Mouse (Mus musculus) G1E (cell line): ENCODE results near the gene Actr2. TPM values are rescaled to one million over a fixed set of nuclear protein-coding genes. Genes with fewer than 3 reads are reported as not detected.
"Not testable (repeated sequence)": the region's sequence is repeated elsewhere in the genome, so short reads cannot be mapped to it uniquely, and the experiment has no call there.

Source experiments
- ATAC-seq: 2 replicates; pipeline ENCODE4 v1.8.0; 2016; ENCODE audit warnings: mild to moderate bottlenecking; ENCODE audit not compliant: insufficient number of reproducible peaks, poor library complexity, low FRiP score, severe bottlenecking; ENCODE audit errors: extremely low read depth
- DNase-seq: peaks from one replicate; pipeline ENCODE4 v3.0.0; 2012; ENCODE audit warnings: low spot score
- H3K27me3 ChIP-seq: 2 replicates; pipeline ENCODE4 v1.6.1; 2012; ENCODE audit warnings: mild to moderate bottlenecking, low read length, inconsistent platforms; ENCODE audit not compliant: insufficient read depth
- H3K36me3 ChIP-seq: replicated peaks from 2 replicates; pipeline ENCODE3; 2012; ENCODE audit warnings: mild to moderate bottlenecking, inconsistent platforms
- H3K4me1 ChIP-seq: 2 replicates; pipeline ENCODE4 v1.6.1; 2012; ENCODE audit warnings: low read depth, low read length, inconsistent platforms, mixed read lengths; ENCODE audit not compliant: insufficient read depth
- H3K4me3 ChIP-seq: 2 replicates; pipeline ENCODE4 v1.5.1; 2012; ENCODE audit warnings: low read depth, mild to moderate bottlenecking, inconsistent platforms, low read length, moderate library complexity, mixed read lengths
- H3K9me3 ChIP-seq: replicated peaks from 2 replicates; pipeline ENCODE4 v1.6.1; 2012; ENCODE audit warnings: inconsistent platforms
- CTCF ChIP-seq: IDR thresholded peaks from 2 replicates; pipeline ENCODE4 v1.5.1; 2012; ENCODE audit warnings: low read depth, low read length, inconsistent platforms, mixed read lengths
- GATA1 ChIP-seq: IDR thresholded peaks from 2 replicates; pipeline ENCODE4 v1.6.1; 2012; ENCODE audit warnings: borderline replicate concordance, low read length, inconsistent platforms, mixed read lengths
- GATA2 ChIP-seq: IDR thresholded peaks from 2 replicates; pipeline ENCODE4 v1.6.1; 2012; ENCODE audit warnings: low read depth, low read length, inconsistent platforms, borderline replicate concordance
- POLR2AphosphoS5 ChIP-seq: IDR thresholded peaks from 2 replicates; pipeline ENCODE4 v1.6.1; 2012; ENCODE audit warnings: low read depth, low read length, inconsistent platforms; ENCODE audit not compliant: insufficient replicate concordance
- TAL1 ChIP-seq: conservative IDR thresholded peaks from 2 replicates; pipeline ENCODE4 v1.6.1; 2012; ENCODE audit warnings: low read depth, low read length, inconsistent platforms, mixed read lengths
- polyA plus RNA-seq: library from polyadenylated mRNA; stranded (reverse); fragments of >175 nt; gene quantifications from 2 replicates; pipeline ENCODE4 v1.2.3, GENCODE M21; 2012
- total RNA-seq, 2 experiments: library from RNA; stranded (forward) in 1 of 2; stranded (reverse) in 1 of 2; fragments of 200-1000 nt in 1 of 2; fragments of >200 nt in 1 of 2; fragmentation: Nextera tagmentation in 1 of 2; gene quantifications; 2 replicates each; pipeline ENCODE4 v1.2.3; 2014 to 2017

The Actr2 gene
- total and polyA plus RNA-seq, 3 experiments = 120 to 261 (median 217) TPM

DNA sequence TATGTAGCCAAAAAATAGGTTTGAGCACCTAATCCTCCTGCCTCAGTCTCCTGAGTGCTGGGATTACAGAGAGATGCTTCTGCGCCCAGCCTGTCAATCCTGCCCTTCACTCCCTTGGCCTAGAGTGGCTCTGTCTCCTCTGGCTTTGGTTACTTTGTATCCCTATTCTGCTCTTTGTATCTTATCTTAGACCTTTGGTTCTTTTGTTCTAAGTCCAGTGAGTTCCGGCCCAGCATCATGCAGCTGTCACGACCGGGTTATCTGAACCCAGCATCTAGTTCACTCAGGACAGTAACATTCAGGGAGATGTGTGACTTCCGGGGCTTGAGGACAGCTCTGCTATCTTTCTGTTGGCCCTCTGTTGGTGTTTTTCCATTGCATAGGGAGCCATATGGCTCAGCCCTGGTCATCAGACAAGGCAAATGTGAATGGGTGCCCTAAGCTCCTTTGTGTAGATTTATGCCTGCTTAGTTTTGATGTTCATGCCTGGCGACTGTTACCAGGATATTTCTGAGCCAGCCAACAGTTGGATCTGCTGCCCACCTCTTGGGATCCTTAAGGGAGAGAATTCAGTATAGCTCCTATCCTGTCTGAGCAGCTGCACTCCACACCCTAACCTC, 79.1 kb downstream of the Actr2 start:
- H3K27me3 ChIP-seq = peaks cover 15% of the 10 kb centered on the region; the same call in 1 of the 2 replicates
- TF ChIP-seq GATA2 (no peak), CTCF (no peak), TAL1 (no peak), GATA1 (no peak), POLR2AphosphoS5 (no peak)
- no peaks in the 10 kb centered on the region for H3K9me3 ChIP-seq
- no peak overlapping the region for H3K4me3 ChIP-seq
- H3K4me1 ChIP-seq = peaks cover 24% of the 10 kb centered on the region
- no peaks in the 10 kb centered on the region for H3K36me3 ChIP-seq
- no peak for DNase-seq
- peak; percentile 25; the same call in 1 of the 2 replicates for ATAC-seq

DNA sequence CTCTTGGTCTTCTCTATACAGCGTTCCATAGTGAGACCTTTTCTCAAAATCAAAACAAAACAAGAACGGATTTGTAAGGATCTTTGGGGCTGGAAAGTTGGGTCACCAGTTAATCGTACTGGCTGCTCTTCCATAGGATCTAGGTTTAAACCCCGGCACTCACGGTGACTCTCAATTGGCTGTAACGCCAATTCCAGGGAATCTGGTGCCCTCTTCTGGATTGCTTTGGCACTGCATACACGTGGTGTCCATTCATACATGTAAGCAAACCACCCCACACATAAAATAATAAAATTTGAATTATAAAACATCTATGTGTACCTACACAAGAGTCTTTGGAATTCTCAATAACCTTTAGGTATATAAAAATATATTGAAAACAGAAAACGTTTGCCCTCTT, 81.2 kb downstream of the Actr2 start:
- ATAC-seq = no peak
- DNase-seq = no peak
- peaks cover 7% of the 10 kb centered on the region; the same call in 1 of the 2 replicates for H3K27me3 ChIP-seq
- peak; percentile 74 for TF ChIP-seq CTCF
- no peak for TF ChIP-seq GATA1
- H3K4me1 ChIP-seq = peaks cover 40% of the 10 kb centered on the region
- no peaks in the 10 kb centered on the region for H3K9me3 ChIP-seq
- no peak overlapping the region for H3K4me3 ChIP-seq
- peaks cover 12% of the 10 kb centered on the region for H3K36me3 ChIP-seq

- not testable (repeated sequence) for DNase-seq, H3K4me3 ChIP-seq, H3K27me3 ChIP-seq, ATAC-seq, H3K9me3 ChIP-seq
- peaks cover 18% of the 10 kb centered on the region for H3K36me3 ChIP-seq
- H3K4me1 ChIP-seq = peaks cover 46% of the 10 kb centered on the region
Observed at GRCm38 (mm10) chr11:20030973-20031372, 81.7 kb downstream of the Actr2 start.

GRCm38 (mm10) chr11:20029014-20029413, 83.7 kb downstream of the Actr2 start:
- no peak for TF ChIP-seq GATA2
- TF ChIP-seq GATA1 = no peak
- TF ChIP-seq TAL1 = 0 out of 2 replicates have a peak, but pooled peaks have one; percentile 13
- no peak for TF ChIP-seq POLR2AphosphoS5
- peaks cover 53% of the 10 kb centered on the region for H3K4me1 ChIP-seq
- H3K9me3 ChIP-seq = no peaks in the 10 kb centered on the region
- no peak overlapping the region; the same call in 1 of the 2 replicates for H3K4me3 ChIP-seq
- peaks cover 37% of the 10 kb centered on the region for H3K36me3 ChIP-seq
- DNase-seq (no peak), ATAC-seq (peak; percentile 41)
- H3K27me3 ChIP-seq = no peaks in the 10 kb centered on the region

- H3K36me3 ChIP-seq = peaks cover 39% of the 10 kb centered on the region
- TF ChIP-seq GATA1 (no peak), CTCF (no peak), GATA2 (no peak), POLR2AphosphoS5 (no peak)
- DNase-seq (no peak), ATAC-seq (no peak)
- no peaks in the 10 kb centered on the region for H3K9me3 ChIP-seq
- H3K4me1 ChIP-seq = peaks cover 56% of the 10 kb centered on the region
- no peaks in the 10 kb centered on the region for H3K27me3 ChIP-seq
- H3K4me3 ChIP-seq = no peak overlapping the region; the same call in 1 of the 2 replicates
Observed at GRCm38 (mm10) chr11:20028396-20028795, 84.3 kb downstream of the Actr2 start.

DNA sequence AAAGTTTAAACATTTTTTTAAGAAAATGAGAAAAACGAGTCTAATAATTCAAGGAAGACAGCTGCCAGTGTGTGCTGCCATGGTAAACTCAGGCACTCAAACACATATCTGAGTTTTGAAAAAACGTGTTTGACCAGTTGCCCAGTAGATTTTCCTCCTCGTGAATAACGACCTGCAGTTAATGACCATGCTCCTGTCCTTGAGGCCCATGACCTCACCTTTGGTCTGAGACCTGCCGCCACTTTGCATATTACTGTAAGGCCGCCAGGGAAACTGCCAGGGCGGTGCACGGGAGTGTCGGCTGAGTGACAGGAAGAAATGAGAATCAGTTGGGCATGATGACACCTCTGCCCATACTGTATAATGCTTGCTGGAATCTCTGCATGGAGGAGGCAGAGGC, 85.0 kb downstream of the Actr2 start:
- peaks cover 63% of the 10 kb centered on the region for H3K4me1 ChIP-seq
- ATAC-seq (no peak), DNase-seq (no peak)
- TF ChIP-seq GATA1 (no peak), POLR2AphosphoS5 (no peak), TAL1 (no peak), GATA2 (no peak), CTCF (no peak)
- peaks cover 41% of the 10 kb centered on the region for H3K36me3 ChIP-seq
- H3K27me3 ChIP-seq = no peaks in the 10 kb centered on the region
- H3K9me3 ChIP-seq = no peaks in the 10 kb centered on the region
- H3K4me3 ChIP-seq = no peak overlapping the region

DNA sequence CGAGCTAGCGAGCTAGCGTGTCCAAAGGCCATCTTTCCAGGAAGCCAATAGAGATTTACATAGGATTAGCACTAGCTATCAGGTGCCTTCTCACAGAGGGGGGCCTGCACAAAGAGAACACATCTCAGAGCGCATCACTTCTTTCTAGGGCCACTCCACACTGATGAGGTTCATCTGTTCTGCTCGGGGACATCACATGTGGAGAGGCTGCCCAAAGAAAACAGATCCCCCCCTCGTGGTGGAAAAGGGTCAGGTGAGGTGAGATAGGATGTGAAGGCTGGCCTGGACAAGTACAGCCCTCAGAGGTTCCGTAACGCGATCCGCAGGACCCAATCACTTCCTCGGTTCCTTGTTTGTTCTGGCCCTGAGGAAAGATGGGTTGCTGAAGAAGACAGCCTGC, 86.8 kb downstream of the Actr2 start:
- Histone ChIP-seq H3K4me3 (no peak overlapping the region), H3K4me1 (peaks cover 76% of the 10 kb centered on the region), H3K36me3 (peaks cover 51% of the 10 kb centered on the region), H3K27me3 (no peaks in the 10 kb centered on the region), H3K9me3 (peaks cover 5% of the 10 kb centered on the region)
- DNase-seq = no peak
- ATAC-seq = no peak
- TF ChIP-seq GATA2 = no peak
- TF ChIP-seq CTCF = no peak
- no peak for TF ChIP-seq POLR2AphosphoS5
- TF ChIP-seq TAL1 = no peak
